Mouse (Mus musculus) heart, embryonic 12.5 days (tissue): ENCODE results near the gene Lin9. TPM values are rescaled to one million over a fixed set of nuclear protein-coding genes. Genes with fewer than 3 reads are reported as not detected.

Experiments used
- ATAC-seq: fragments of 200-750 bp; cut with Nextera tagmentation; 2 replicates; pipeline ENCODE4 v1.8.0; 2017; ENCODE audit warnings: moderate TSS enrichment, moderate library complexity; ENCODE audit not compliant: insufficient number of reproducible peaks, low FRiP score
- H3K27ac ChIP-seq: fragments of 300-500 bp; sonication (generic); 2 replicates; pipeline ENCODE4 v1.5.1; 2016; ENCODE audit warnings: mild to moderate bottlenecking, moderate library complexity; ENCODE audit not compliant: poor library complexity, severe bottlenecking
- H3K27me3 ChIP-seq: fragments of 300-500 bp; sonication (generic); replicated peaks from 2 replicates; pipeline ENCODE4 v1.6.1; 2016; ENCODE audit warnings: mild to moderate bottlenecking, moderate library complexity
- H3K36me3 ChIP-seq: fragments of 300-500 bp; sonication (generic); 2 replicates; pipeline ENCODE4 v1.6.1; 2016; ENCODE audit warnings: mild to moderate bottlenecking, moderate library complexity
- H3K4me1 ChIP-seq: fragments of 300-500 bp; sonication (generic); replicated peaks from 2 replicates; pipeline ENCODE4 v1.6.1; 2016; ENCODE audit warnings: mild to moderate bottlenecking
- H3K4me2 ChIP-seq: fragments of 300-500 bp; sonication (generic); 2 replicates; pipeline ENCODE4 v1.6.1; 2016; ENCODE audit warnings: mild to moderate bottlenecking, moderate library complexity
- H3K4me3 ChIP-seq: fragments of 300-500 bp; sonication (generic); 2 replicates; pipeline ENCODE4 v1.5.1; 2016; ENCODE audit warnings: mild to moderate bottlenecking
- H3K9ac ChIP-seq: fragments of 300-500 bp; sonication (generic); 2 replicates; pipeline ENCODE4 v1.6.1; 2016; ENCODE audit warnings: mild to moderate bottlenecking, moderate library complexity
- H3K9me3 ChIP-seq: fragments of 300-500 bp; sonication (generic); replicated peaks from 2 replicates; pipeline ENCODE4 v1.6.1; 2016; ENCODE audit warnings: mild to moderate bottlenecking, moderate library complexity
- WGBS: fragments of 180-500 bp; shearing (Covaris S2); methylation state at CpG from one replicate; pipeline ENCODE4 v1.1.7; 2016; 5-methylcytosine and 5-hydroxymethylcytosine counted together
- polyA plus RNA-seq: library from polyadenylated mRNA; unstranded; fragments of >200 nt; fragmentation: Nextera tagmentation; extraction: Ambion mirVana; gene quantifications from 2 replicates; pipeline ENCODE4 v1.2.1, GENCODE M21; 2016

Gene Lin9
- polyA plus RNA-seq, 1 experiment from 2014 or later: 18.5 TPM

GRCm38 (mm10) chr1:180707813-180708212, 66.9 kb downstream of the Lin9 start:
- Histone ChIP-seq H3K4me3 (no peak overlapping the region), H3K27me3 (peaks cover 8% of the 10 kb centered on the region), H3K9ac (no peak overlapping the region), H3K9me3 (no peaks in the 10 kb centered on the region), H3K4me2 (no peak overlapping the region), H3K36me3 (no peaks in the 10 kb centered on the region), H3K4me1 (peaks cover 5% of the 10 kb centered on the region; the same call in 1 of the 2 replicates), H3K27ac (no peak overlapping the region)
- no peak for ATAC-seq
- WGBS: 74% methylated on average over 3 of the region's 3 CpGs

- H3K4me3 ChIP-seq: no peak overlapping the region
- no peaks in the 10 kb centered on the region for H3K36me3 ChIP-seq
- peaks cover 10% of the 10 kb centered on the region for H3K27me3 ChIP-seq
- ATAC-seq: no peak
- WGBS: 39% methylated on average over 14 of the region's 14 CpGs
- H3K9me3 ChIP-seq: no peaks in the 10 kb centered on the region
- H3K9ac ChIP-seq: no peak overlapping the region
- no peak overlapping the region for H3K27ac ChIP-seq
- no peak overlapping the region for H3K4me2 ChIP-seq
- peaks cover 5% of the 10 kb centered on the region; the same call in 1 of the 2 replicates for H3K4me1 ChIP-seq
These were observed 68.2 kb downstream of the Lin9 start for GRCm38 (mm10) chr1:180708935-180709776.

- Histone ChIP-seq H3K36me3 (no peaks in the 10 kb centered on the region), H3K4me2 (no peak overlapping the region), H3K4me3 (no peak overlapping the region), H3K27me3 (0 out of 2 replicates have a peak, but pooled peaks cover 4% of the 10 kb centered on the region), H3K9ac (no peak overlapping the region), H3K27ac (no peak overlapping the region), H3K4me1 (0 out of 2 replicates have a peak, but pooled peaks cover 1% of the 10 kb centered on the region), H3K9me3 (no peaks in the 10 kb centered on the region)
- ATAC-seq: no peak
- 77% methylated on average over 5 of the region's 5 CpGs for WGBS
These were observed 77.8 kb downstream of the Lin9 start for GRCm38 (mm10) chr1:180718756-180719155.

- Histone ChIP-seq H3K4me1 (0 out of 2 replicates have a peak, but pooled peaks cover 3% of the 10 kb centered on the region), H3K36me3 (no peaks in the 10 kb centered on the region), H3K4me2 (no peak overlapping the region), H3K9ac (no peak overlapping the region), H3K4me3 (no peak overlapping the region), H3K9me3 (no peaks in the 10 kb centered on the region), H3K27ac (no peak overlapping the region), H3K27me3 (no peaks in the 10 kb centered on the region)
- ATAC-seq: no peak
- 72% methylated on average over 6 of the region's 6 CpGs for WGBS
These were observed 78.5 kb downstream of the Lin9 start for GRCm38 (mm10) chr1:180719483-180719882.

- Histone ChIP-seq H3K4me2 (no peak overlapping the region), H3K36me3 (no peaks in the 10 kb centered on the region), H3K27me3 (no peaks in the 10 kb centered on the region), H3K4me1 (peaks cover 5% of the 10 kb centered on the region; the same call in 1 of the 2 replicates), H3K27ac (no peak overlapping the region), H3K9me3 (no peaks in the 10 kb centered on the region), H3K4me3 (no peak overlapping the region), H3K9ac (no peak overlapping the region)
- 40% methylated on average over 5 of the region's 5 CpGs for WGBS
- no peak for ATAC-seq
These were observed 79.2 kb downstream of the Lin9 start for GRCm38 (mm10) chr1:180719951-180720689.

GRCm38 (mm10) chr1:180722608-180723007, 81.7 kb downstream of the Lin9 start:
- Histone ChIP-seq H3K4me2 (no peak overlapping the region), H3K27me3 (no peaks in the 10 kb centered on the region), H3K27ac (no peak overlapping the region), H3K36me3 (no peaks in the 10 kb centered on the region), H3K9ac (no peak overlapping the region), H3K4me3 (no peak overlapping the region), H3K4me1 (peaks cover 16% of the 10 kb centered on the region), H3K9me3 (no peaks in the 10 kb centered on the region)
- ATAC-seq: no peak
- 44% methylated on average over 1 of the region's 1 CpGs for WGBS

- Histone ChIP-seq H3K27ac (no peak overlapping the region), H3K4me1 (peaks cover 24% of the 10 kb centered on the region), H3K4me3 (no peak overlapping the region), H3K27me3 (no peaks in the 10 kb centered on the region), H3K36me3 (no peaks in the 10 kb centered on the region), H3K9ac (no peak overlapping the region), H3K4me2 (no peak overlapping the region), H3K9me3 (no peaks in the 10 kb centered on the region)
- no peak for ATAC-seq
- 36% methylated on average over 1 of the region's 1 CpGs for WGBS
These were observed 82.8 kb downstream of the Lin9 start for GRCm38 (mm10) chr1:180723701-180724238.

- H3K27ac ChIP-seq: peak within 1 kb of the TSS; percentile 93
- H3K9me3 ChIP-seq: no peaks in the 10 kb centered on the region
- peak; percentile 97 for ATAC-seq
- H3K9ac ChIP-seq: peak within 1 kb of the TSS; percentile 94
- peak within 1 kb of the TSS; percentile 86 for H3K4me2 ChIP-seq
- no peaks in the 10 kb centered on the region for H3K36me3 ChIP-seq
- peaks cover 33% of the 10 kb centered on the region for H3K4me1 ChIP-seq
- H3K4me3 ChIP-seq: peak within 1 kb of the TSS; percentile 83
- H3K27me3 ChIP-seq: no peaks in the 10 kb centered on the region
- WGBS: 0% methylated on average over 52 of the region's 52 CpGs
These were observed 84.8 kb downstream of the Lin9 start, which contains the start of gene Acbd3 for GRCm38 (mm10) chr1:180725704-180726179. Acbd3 (plus strand) TSS chr1:180726043.

- H3K4me3 ChIP-seq: peak overlapping the region; percentile 83
- no peaks in the 10 kb centered on the region for H3K27me3 ChIP-seq
- under 1% methylated on average over 41 of the region's 42 CpGs for WGBS
- H3K9me3 ChIP-seq: no peaks in the 10 kb centered on the region
- H3K27ac ChIP-seq: peak overlapping the region; percentile 93
- H3K4me1 ChIP-seq: peaks cover 33% of the 10 kb centered on the region
- peak overlapping the region; percentile 86 for H3K4me2 ChIP-seq
- peak; percentile 85 for ATAC-seq
- no peaks in the 10 kb centered on the region for H3K36me3 ChIP-seq
- H3K9ac ChIP-seq: peak overlapping the region; percentile 94
These were observed 85.2 kb downstream of the Lin9 start for GRCm38 (mm10) chr1:180726183-180726582.

GRCm38 (mm10) chr1:180729231-180729630, 88.3 kb downstream of the Lin9 start:
- H3K4me3 ChIP-seq: no peak overlapping the region
- no peak for ATAC-seq
- no peak overlapping the region for H3K27ac ChIP-seq

More at GRCm38 (mm10) chr1:180729231-180729630, 88.3 kb downstream of the Lin9 start:
- Histone ChIP-seq H3K27me3 (no peaks in the 10 kb centered on the region), H3K9ac (no peak overlapping the region), H3K36me3 (peaks cover 5% of the 10 kb centered on the region), H3K4me2 (no peak overlapping the region), H3K9me3 (no peaks in the 10 kb centered on the region), H3K4me1 (peaks cover 30% of the 10 kb centered on the region)
- 83% methylated on average over 3 of the region's 3 CpGs for WGBS
